Mouse (Mus musculus): ENCODE measurements around the gene Olfr735. TPM values are rescaled to one million over a fixed set of nuclear protein-coding genes. Genes with fewer than 3 reads are reported as not detected.

Gene Olfr735
- polyA plus RNA-seq (2016; fragmentation: Nextera tagmentation; extraction: Ambion mirVana): not detected in 2 replicates

- no peak for ATAC-seq (ENCODE audit: insufficient number of reproducible peaks, low FRiP score)
- 74% methylated on average over 2 of the region's 2 CpGs for WGBS
- no peaks in the 10 kb centered on the region for H3K27me3 ChIP-seq (replicated peaks)
Observed at GRCm38 (mm10) chr14:50348796-50349195, at the start of gene Olfr735. Gene Olfr735 (minus strand): TSS chr14:50348872.

GRCm38 (mm10) chr14:50380863-50381262, 32.2 kb upstream of the Olfr735 start, which contains the start of gene Olfr736:
Gene Olfr736 (plus strand): TSS chr14:50381163.
- Histone ChIP-seq H3K4me3 (no peak within 1 kb of the TSS), H3K27me3 (replicated peaks) (no peaks in the 10 kb centered on the region), H3K4me1 (replicated peaks) (no peaks in the 10 kb centered on the region), H3K9me3 (replicated peaks) (peaks cover 1% of the 10 kb centered on the region; the same call in 1 of the 2 replicates), H3K9ac (no peak within 1 kb of the TSS), H3K4me2 (no peak within 1 kb of the TSS), H3K36me3 (no peaks in the 10 kb centered on the region), H3K27ac (ENCODE audit: poor library complexity, severe bottlenecking) (no peak within 1 kb of the TSS)
- WGBS: 83% methylated on average over 2 of the region's 2 CpGs
- ATAC-seq (ENCODE audit: insufficient number of reproducible peaks, low FRiP score): no peak

More at GRCm38 (mm10) chr14:50348796-50349195, at the start of gene Olfr735:
- Histone ChIP-seq H3K4me2 (no peak within 1 kb of the TSS), H3K36me3 (no peaks in the 10 kb centered on the region), H3K4me3 (no peak within 1 kb of the TSS), H3K9me3 (replicated peaks) (no peaks in the 10 kb centered on the region), H3K4me1 (replicated peaks) (no peaks in the 10 kb centered on the region), H3K9ac (no peak within 1 kb of the TSS), H3K27ac (ENCODE audit: poor library complexity, severe bottlenecking) (no peak within 1 kb of the TSS)

- no peaks in the 10 kb centered on the region for H3K27me3 ChIP-seq (replicated peaks)
- H3K4me1 ChIP-seq (replicated peaks): no peaks in the 10 kb centered on the region
- H3K9ac ChIP-seq: no peak overlapping the region
- H3K4me3 ChIP-seq: no peak overlapping the region
- no peak overlapping the region for H3K4me2 ChIP-seq
- ATAC-seq (ENCODE audit: insufficient number of reproducible peaks, low FRiP score): no peak
- no peaks in the 10 kb centered on the region for H3K9me3 ChIP-seq (replicated peaks)
- H3K27ac ChIP-seq (ENCODE audit: poor library complexity, severe bottlenecking): no peak overlapping the region
- WGBS: 71% methylated on average over 2 of the region's 2 CpGs
- H3K36me3 ChIP-seq: no peaks in the 10 kb centered on the region
Observed at GRCm38 (mm10) chr14:50363561-50363960, 14.9 kb upstream of the Olfr735 start.

- no peak overlapping the region for H3K4me2 ChIP-seq
- H3K27me3 ChIP-seq (replicated peaks): no peaks in the 10 kb centered on the region
- H3K9ac ChIP-seq: no peak overlapping the region
- H3K36me3 ChIP-seq: no peaks in the 10 kb centered on the region
- no peaks in the 10 kb centered on the region for H3K9me3 ChIP-seq (replicated peaks)
- H3K27ac ChIP-seq (ENCODE audit: poor library complexity, severe bottlenecking): no peak overlapping the region
- 77% methylated on average over 3 of the region's 3 CpGs for WGBS
- no peak overlapping the region for H3K4me3 ChIP-seq
- no peak for ATAC-seq (ENCODE audit: insufficient number of reproducible peaks, low FRiP score)
- H3K4me1 ChIP-seq (replicated peaks): no peaks in the 10 kb centered on the region
Observed at GRCm38 (mm10) chr14:50360480-50360879, 11.8 kb upstream of the Olfr735 start.

GRCm38 (mm10) chr14:50357593-50357992, 8.9 kb upstream of the Olfr735 start, which contains the start of gene Tlr11:
Gene Tlr11 (plus strand): TSS chr14:50357914.
- no peak for ATAC-seq (ENCODE audit: insufficient number of reproducible peaks, low FRiP score)
- Histone ChIP-seq H3K9ac (no peak within 1 kb of the TSS), H3K9me3 (replicated peaks) (no peaks in the 10 kb centered on the region), H3K36me3 (no peaks in the 10 kb centered on the region), H3K4me3 (no peak within 1 kb of the TSS), H3K4me1 (replicated peaks) (no peaks in the 10 kb centered on the region), H3K27me3 (replicated peaks) (no peaks in the 10 kb centered on the region), H3K4me2 (no peak within 1 kb of the TSS), H3K27ac (ENCODE audit: poor library complexity, severe bottlenecking) (no peak within 1 kb of the TSS)
- WGBS: 73% methylated on average over 2 of the region's 2 CpGs

GRCm38 (mm10) chr14:50356725-50357124, 8.1 kb upstream of the Olfr735 start:
- Histone ChIP-seq H3K27ac (ENCODE audit: poor library complexity, severe bottlenecking) (no peak overlapping the region), H3K9me3 (replicated peaks) (no peaks in the 10 kb centered on the region), H3K4me1 (replicated peaks) (no peaks in the 10 kb centered on the region), H3K27me3 (replicated peaks) (no peaks in the 10 kb centered on the region), H3K4me2 (no peak overlapping the region), H3K36me3 (no peaks in the 10 kb centered on the region), H3K4me3 (no peak overlapping the region), H3K9ac (no peak overlapping the region)
- no peak for ATAC-seq (ENCODE audit: insufficient number of reproducible peaks, low FRiP score)
- WGBS: 63% methylated on average over 2 of the region's 2 CpGs

GRCm38 (mm10) chr14:50352438-50352837, 3.8 kb upstream of the Olfr735 start:
- ATAC-seq (ENCODE audit: insufficient number of reproducible peaks, low FRiP score): no peak
- Histone ChIP-seq H3K4me1 (replicated peaks) (no peaks in the 10 kb centered on the region), H3K36me3 (no peaks in the 10 kb centered on the region), H3K27me3 (replicated peaks) (no peaks in the 10 kb centered on the region), H3K27ac (ENCODE audit: poor library complexity, severe bottlenecking) (no peak overlapping the region), H3K9ac (no peak overlapping the region), H3K4me3 (no peak overlapping the region), H3K9me3 (replicated peaks) (no peaks in the 10 kb centered on the region), H3K4me2 (no peak overlapping the region)
- WGBS: 42% methylated on average over 3 of the region's 3 CpGs

GRCm38 (mm10) chr14:50326661-50327060, 22.0 kb downstream of the Olfr735 start, which contains the start of gene Olfr734:
Gene Olfr734 (minus strand): TSS chr14:50326761.
- Histone ChIP-seq H3K4me3 (no peak within 1 kb of the TSS), H3K36me3 (no peaks in the 10 kb centered on the region), H3K27ac (ENCODE audit: poor library complexity, severe bottlenecking) (no peak within 1 kb of the TSS), H3K9ac (no peak within 1 kb of the TSS), H3K4me1 (replicated peaks) (no peaks in the 10 kb centered on the region), H3K27me3 (replicated peaks) (no peaks in the 10 kb centered on the region), H3K4me2 (no peak within 1 kb of the TSS), H3K9me3 (replicated peaks) (no peaks in the 10 kb centered on the region)
- ATAC-seq (ENCODE audit: insufficient number of reproducible peaks, low FRiP score): no peak
- WGBS: 61% methylated on average over 1 of the region's 1 CpGs

GRCm38 (mm10) chr14:50301422-50301821, 47.2 kb downstream of the Olfr735 start, which contains the start of gene Olfr733:
Gene Olfr733 (minus strand): TSS chr14:50301522.
- H3K27ac ChIP-seq (ENCODE audit: poor library complexity, severe bottlenecking): no peak within 1 kb of the TSS
- no peak within 1 kb of the TSS for H3K4me3 ChIP-seq
- H3K27me3 ChIP-seq (replicated peaks): no peaks in the 10 kb centered on the region
- ATAC-seq (ENCODE audit: insufficient number of reproducible peaks, low FRiP score): no peak
- H3K36me3 ChIP-seq: no peaks in the 10 kb centered on the region
- no peaks in the 10 kb centered on the region for H3K9me3 ChIP-seq (replicated peaks)
- no peak within 1 kb of the TSS for H3K4me2 ChIP-seq
- no peak within 1 kb of the TSS for H3K9ac ChIP-seq
- no peaks in the 10 kb centered on the region for H3K4me1 ChIP-seq (replicated peaks)

Other genes with a start within 250 kb of the Olfr735 start
- not detected in 2 replicates for gene Olfr727, start 225.7 kb downstream of the Olfr735 start, polyA plus RNA-seq (2016; fragmentation: Nextera tagmentation; extraction: Ambion mirVana)
- gene Olfr728, start 206.2 kb downstream of the Olfr735 start, polyA plus RNA-seq (2016; fragmentation: Nextera tagmentation; extraction: Ambion mirVana): not detected in 2 replicates
- gene Olfr729, start 196.0 kb downstream of the Olfr735 start, polyA plus RNA-seq (2016; fragmentation: Nextera tagmentation; extraction: Ambion mirVana): not detected in 2 replicates
- gene Olfr730, start 160.7 kb downstream of the Olfr735 start, polyA plus RNA-seq (2016; fragmentation: Nextera tagmentation; extraction: Ambion mirVana): not detected in 2 replicates
- gene Olfr731, start 107.0 kb downstream of the Olfr735 start, polyA plus RNA-seq (2016; fragmentation: Nextera tagmentation; extraction: Ambion mirVana): not detected in 2 replicates
- not detected in 2 replicates for gene Olfr732, start 64.7 kb downstream of the Olfr735 start, polyA plus RNA-seq (2016; fragmentation: Nextera tagmentation; extraction: Ambion mirVana)
- gene Olfr733, start 47.4 kb downstream of the Olfr735 start, polyA plus RNA-seq (2016; fragmentation: Nextera tagmentation; extraction: Ambion mirVana): not detected in 2 replicates
- gene Olfr734, start 22.1 kb downstream of the Olfr735 start, polyA plus RNA-seq (2016; fragmentation: Nextera tagmentation; extraction: Ambion mirVana): not detected in 2 replicates
- not detected in 2 replicates for gene Tlr11, start 9.0 kb upstream of the Olfr735 start, polyA plus RNA-seq (2016; fragmentation: Nextera tagmentation; extraction: Ambion mirVana)
- not detected in 2 replicates for gene Olfr736, start 32.3 kb upstream of the Olfr735 start, polyA plus RNA-seq (2016; fragmentation: Nextera tagmentation; extraction: Ambion mirVana)
- gene Olfr738, start 58.7 kb upstream of the Olfr735 start, polyA plus RNA-seq (2016; fragmentation: Nextera tagmentation; extraction: Ambion mirVana): not detected in 2 replicates
- not detected in 2 replicates for gene Olfr739, start 69.8 kb upstream of the Olfr735 start, polyA plus RNA-seq (2016; fragmentation: Nextera tagmentation; extraction: Ambion mirVana)
- gene Olfr740, start 96.7 kb upstream of the Olfr735 start, polyA plus RNA-seq (2016; fragmentation: Nextera tagmentation; extraction: Ambion mirVana): not detected in 2 replicates
- not detected in 2 replicates for gene Olfr741, start 123.9 kb upstream of the Olfr735 start, polyA plus RNA-seq (2016; fragmentation: Nextera tagmentation; extraction: Ambion mirVana)
- not detected in 2 replicates for gene Olfr742, start 154.7 kb upstream of the Olfr735 start, polyA plus RNA-seq (2016; fragmentation: Nextera tagmentation; extraction: Ambion mirVana)
- gene Olfr743, start 173.0 kb upstream of the Olfr735 start, polyA plus RNA-seq (2016; fragmentation: Nextera tagmentation; extraction: Ambion mirVana): not detected in 2 replicates

Measured in heart, embryonic 12.5 days (tissue).